Mouse (Mus musculus) liver, adult 2 months (tissue): ENCODE measurements around the gene Nutf2-ps1.

Source experiments
- CTCF ChIP-seq: fragments of 200-500 bp; IDR thresholded peaks from 2 replicates; pipeline ENCODE4 v1.5.1; 2011; ENCODE audit warnings: low read depth, low read length, control low read depth
- POLR2A ChIP-seq: fragments of 200-500 bp; IDR thresholded peaks from 2 replicates; pipeline ENCODE4 v1.6.1; 2011; ENCODE audit warnings: low read length, control low read depth; ENCODE audit not compliant: insufficient read depth; ENCODE audit errors: extremely low read depth

DNA sequence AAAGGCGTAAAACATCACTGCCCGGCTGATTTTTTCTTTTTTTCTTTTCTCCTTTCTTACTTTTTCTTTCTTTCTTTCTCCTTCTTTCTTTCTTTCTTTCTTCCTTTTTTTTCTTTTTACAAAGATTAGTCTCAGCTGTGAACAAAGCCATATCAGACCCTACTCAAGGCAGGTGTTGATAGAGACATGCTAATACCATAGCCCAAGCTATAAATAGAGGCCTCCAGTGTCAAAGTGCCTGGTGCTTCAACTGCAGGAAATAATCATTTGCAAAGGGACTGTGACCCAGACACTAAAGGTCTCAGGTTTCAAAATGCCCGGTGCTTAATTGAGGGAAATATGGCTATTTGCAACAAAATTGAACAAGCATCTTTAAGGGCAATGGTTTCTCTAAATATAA, 20.3 kb downstream of the Nutf2-ps1 start:
- no peak for TF ChIP-seq CTCF
- no peak for TF ChIP-seq POLR2A
